ENCODE assay signal across 22 mouse cellular contexts in genomic region chr1:151849993-151850608, GRCm38 (mm10).
DNase-seq lines count a peak whose midpoint lies in the region; ATAC-seq and TF ChIP-seq lines count a peak whose summit lies in the region.
"Had no signal": no experiment of that assay in that cellular context is flagged by ENCODE, and none has a peak within 500 bp of the region (broad histone marks: within the 10 kb centered on the region; RNA-seq: fewer than 3 reads in every experiment).

No protein-coding gene starts in this region.

- H3K27me3 ChIP-seq in liver, embryonic 11.5 days (replicated peaks; ENCODE audit: control insufficient read depth, insufficient read depth, low read length) = no peaks in the 10 kb centered on the region
- H3K27me3 ChIP-seq in liver, embryonic 12.5 days (replicated peaks) = no peaks in the 10 kb centered on the region
- no peaks in the 10 kb centered on the region; the same call in 1 of the 2 replicates for H3K27me3 ChIP-seq in E14TG2a.4 (ENCODE audit: insufficient read depth, low read length)
- H3K27me3 ChIP-seq: forebrain, embryonic 13.5 days; hindbrain, embryonic 13.5 days had no signal

- no peak overlapping the region for H3K4me2 ChIP-seq in liver, embryonic 11.5 days
- no peak overlapping the region for H3K4me2 ChIP-seq in liver, embryonic 12.5 days
- H3K4me2 ChIP-seq: forebrain, embryonic 13.5 days; heart, embryonic 11.5 days; hindbrain, embryonic 13.5 days had no signal

- no peaks in the 10 kb centered on the region for H3K4me1 ChIP-seq in liver, embryonic 11.5 days (replicated peaks; ENCODE audit: control insufficient read depth, insufficient read depth, low read length)
- no peaks in the 10 kb centered on the region for H3K4me1 ChIP-seq in liver, embryonic 12.5 days
- peaks cover 18% of the 10 kb centered on the region for H3K4me1 ChIP-seq in E14TG2a.4 (replicated peaks; ENCODE audit: low read depth, low read length)

- no peak overlapping the region for H3K4me3 ChIP-seq in liver, embryonic 11.5 days (ENCODE audit: low read depth, low read length)
- no peak overlapping the region for H3K4me3 ChIP-seq in liver, embryonic 12.5 days
- peak overlapping the region; percentile 32; the same call in 1 of the 2 replicates for H3K4me3 ChIP-seq in E14TG2a.4 (replicated peaks; ENCODE audit: low read length)
- H3K4me3 ChIP-seq: forebrain, embryonic 10.5 days; forebrain, embryonic 13.5 days; heart, adult 2 months; hindbrain, embryonic 10.5 days; hindbrain, embryonic 13.5 days had no signal

- no peak for TF ChIP-seq CTCF in E14TG2a.4 (conservative IDR thresholded peaks at IDR 0.05; ENCODE audit: low read length)

- no peaks in the 10 kb centered on the region for H3K36me3 ChIP-seq in liver, embryonic 11.5 days (ENCODE audit: control insufficient read depth, insufficient read depth, low read length)
- H3K36me3 ChIP-seq in liver, embryonic 12.5 days = no peaks in the 10 kb centered on the region
- H3K36me3 ChIP-seq in E14TG2a.4 (ENCODE audit: insufficient read depth, low read length) = no peaks in the 10 kb centered on the region
- H3K36me3 ChIP-seq: forebrain, embryonic 10.5 days; hindbrain, embryonic 10.5 days; hindbrain, embryonic 13.5 days had no signal

- peak; percentile 11 for DNase-seq in liver, embryonic 11.5 days (ENCODE audit: low spot score)
- DNase-seq in ES-CJ7 (ENCODE audit: low read depth, low spot score) (peak; percentile 28), ZHBTc4 (ENCODE audit: low read depth, low spot score) (peak; percentile 59)
- DNase-seq: adrenal gland, postnatal 10 days; adrenal gland, postnatal 36 days; cerebellum, adult 18-20 months; cerebellum, adult 9-10 months; cerebellum, postnatal 14 days; gastrocnemius, postnatal 10 days; gastrocnemius, postnatal 36 days; heart, adult 2 months had no signal

- H3K9ac ChIP-seq in liver, embryonic 11.5 days (ENCODE audit: low read depth, low read length) = no peak overlapping the region
- H3K9ac ChIP-seq in liver, embryonic 12.5 days = no peak overlapping the region
- H3K9ac ChIP-seq: forebrain, embryonic 13.5 days; hindbrain, embryonic 13.5 days had no signal

- no peak for ATAC-seq in liver, embryonic 11.5 days (replicated peaks; ENCODE audit: low FRiP score)
- no peak for ATAC-seq in liver, embryonic 12.5 days
- ATAC-seq in megakaryocyte-erythroid progenitor cell, adult 5-6 weeks (replicated peaks; ENCODE audit: low FRiP score, low TSS enrichment, poor library complexity, severe bottlenecking) = no peak
- ATAC-seq: CD4-positive, CD25-positive, alpha-beta regulatory T cell, adult 4 months; forebrain, embryonic 13.5 days; forebrain, embryonic 16.5 days; hindbrain, embryonic 16.5 days had no signal

- no peaks in the 10 kb centered on the region for H3K9me3 ChIP-seq in liver, embryonic 11.5 days (ENCODE audit: control insufficient read depth, low read length)
- H3K9me3 ChIP-seq in liver, embryonic 12.5 days (replicated peaks) = no peaks in the 10 kb centered on the region
- no peaks in the 10 kb centered on the region for H3K9me3 ChIP-seq in E14TG2a.4 (ENCODE audit: low read length)
- H3K9me3 ChIP-seq: forebrain, embryonic 13.5 days; hindbrain, embryonic 10.5 days; hindbrain, embryonic 13.5 days had no signal

- H3K27ac ChIP-seq in liver, embryonic 11.5 days (ENCODE audit: low read depth, low read length) = no peak overlapping the region
- H3K27ac ChIP-seq in liver, embryonic 12.5 days = no peak overlapping the region
- H3K27ac ChIP-seq: forebrain, embryonic 10.5 days; forebrain, embryonic 13.5 days; heart, adult 2 months; hindbrain, embryonic 10.5 days; hindbrain, embryonic 13.5 days had no signal

- 81% methylated on average over 16 of the region's 16 CpGs for WGBS in liver, embryonic 11.5 days
- 81% methylated on average over 16 of the region's 16 CpGs for WGBS in liver, embryonic 12.5 days (ENCODE audit: insufficient replicate concordance)
